Mouse (Mus musculus) limb, embryonic 11.5 days (tissue): ENCODE measurements around the gene Gm5475. TPM values are rescaled to one million over a fixed set of nuclear protein-coding genes. Genes with fewer than 3 reads are reported as not detected.

Source experiments
- ATAC-seq: fragments of 200-750 bp; cut with Nextera tagmentation; 2 replicates; pipeline ENCODE4 v1.8.0; 2017; ENCODE audit warnings: low read depth; ENCODE audit not compliant: insufficient number of reproducible peaks, low FRiP score, low TSS enrichment
- DNase-seq: peaks from one replicate; pipeline ENCODE4 v3.0.0-alpha.2; 2015; ENCODE audit warnings: low spot score
- H3K27ac ChIP-seq: fragments of 300-500 bp; sonication (generic); replicated peaks from 2 replicates; pipeline ENCODE4 v1.5.1; 2014; ENCODE audit warnings: low read depth, mild to moderate bottlenecking, low read length
- H3K27me3 ChIP-seq: fragments of 300-500 bp; sonication (generic); 2 replicates; pipeline ENCODE4 v1.6.1; 2014; ENCODE audit warnings: mild to moderate bottlenecking, low read length, mixed read lengths; ENCODE audit not compliant: control insufficient read depth, insufficient read depth
- H3K36me3 ChIP-seq: fragments of 300-500 bp; sonication (generic); 2 replicates; pipeline ENCODE4 v1.6.1; 2014; ENCODE audit warnings: mild to moderate bottlenecking, low read length, moderate library complexity, mixed read lengths; ENCODE audit not compliant: control insufficient read depth, insufficient read depth
- H3K4me1 ChIP-seq: fragments of 300-500 bp; sonication (generic); 2 replicates; pipeline ENCODE4 v1.6.1; 2014; ENCODE audit warnings: low read length, mixed read lengths; ENCODE audit not compliant: control insufficient read depth, insufficient read depth
- H3K4me2 ChIP-seq: fragments of 300-500 bp; sonication (generic); 2 replicates; pipeline ENCODE4 v1.6.1; 2014; ENCODE audit warnings: low read depth, mild to moderate bottlenecking, moderate library complexity; ENCODE audit not compliant: severe bottlenecking
- H3K4me3 ChIP-seq: fragments of 300-500 bp; sonication (generic); 2 replicates; pipeline ENCODE4 v1.5.1; 2014; ENCODE audit warnings: low read depth, low read length
- H3K9ac ChIP-seq: fragments of 300-500 bp; sonication (generic); 2 replicates; pipeline ENCODE4 v1.6.1; 2014; ENCODE audit warnings: mild to moderate bottlenecking, low read length
- H3K9me3 ChIP-seq: fragments of 300-500 bp; sonication (generic); 2 replicates; pipeline ENCODE4 v1.6.1; 2016; ENCODE audit warnings: low read length; ENCODE audit not compliant: control insufficient read depth
- WGBS: fragments of 180-500 bp; shearing (Covaris S2); extraction: QIAGEN DNeasy Blood & Tissue Kit; methylation state at CpG from one replicate; pipeline ENCODE4 v1.1.7; 2014; 5-methylcytosine and 5-hydroxymethylcytosine counted together
- polyA plus RNA-seq: library from polyadenylated mRNA; unstranded; fragments of >200 nt; fragmentation: Nextera tagmentation; extraction: Ambion mirVana; gene quantifications from 2 replicates; pipeline ENCODE4 v1.2.1, GENCODE M21; 2014

Gene Gm5475
- polyA plus RNA-seq, 1 experiment from 2014 or later = not detected

GRCm38 (mm10) chr15:100417854-100418450 lies 4.0 kb upstream of the Gm5475 start:
- no peak for ATAC-seq
- Histone ChIP-seq H3K4me3 (no peak overlapping the region), H3K4me2 (no peak overlapping the region), H3K9ac (no peak overlapping the region), H3K4me1 (peaks cover 11% of the 10 kb centered on the region), H3K9me3 (no peaks in the 10 kb centered on the region), H3K27me3 (no peaks in the 10 kb centered on the region), H3K36me3 (no peaks in the 10 kb centered on the region), H3K27ac (no peak overlapping the region)
- 91% methylated on average over 9 of the region's 9 CpGs for WGBS
- DNase-seq = no peak

DNA sequence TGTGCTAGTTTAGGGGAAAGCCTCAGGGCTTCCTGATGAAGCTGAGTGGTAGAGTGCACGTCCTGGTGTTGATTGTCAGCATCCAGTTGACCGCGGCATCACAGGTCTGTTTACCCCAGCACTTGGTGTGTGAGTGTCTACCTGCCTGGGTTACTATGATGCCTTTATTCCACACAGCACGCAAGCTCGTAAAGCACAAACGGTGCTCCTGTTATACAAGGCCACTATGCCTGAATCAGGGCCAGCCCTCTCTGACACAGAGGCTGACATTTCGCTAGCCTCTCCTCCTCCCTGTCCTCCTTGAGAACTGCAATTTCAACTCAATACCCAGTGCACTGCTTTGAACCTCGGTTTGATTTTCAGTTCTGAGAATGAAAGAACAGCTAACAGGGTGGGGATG lies 2.6 kb upstream of the Gm5475 start:
- Histone ChIP-seq H3K4me1 (peaks cover 17% of the 10 kb centered on the region), H3K27ac (no peak overlapping the region; the same call in 1 of the 2 replicates), H3K9me3 (no peaks in the 10 kb centered on the region), H3K4me2 (no peak overlapping the region), H3K27me3 (no peaks in the 10 kb centered on the region), H3K9ac (0 out of 2 replicates have a peak overlapping the region, but pooled peaks have one; percentile 3), H3K36me3 (no peaks in the 10 kb centered on the region), H3K4me3 (no peak overlapping the region)
- no peak for ATAC-seq
- DNase-seq = no peak
- 60% methylated on average over 8 of the region's 8 CpGs for WGBS

DNA sequence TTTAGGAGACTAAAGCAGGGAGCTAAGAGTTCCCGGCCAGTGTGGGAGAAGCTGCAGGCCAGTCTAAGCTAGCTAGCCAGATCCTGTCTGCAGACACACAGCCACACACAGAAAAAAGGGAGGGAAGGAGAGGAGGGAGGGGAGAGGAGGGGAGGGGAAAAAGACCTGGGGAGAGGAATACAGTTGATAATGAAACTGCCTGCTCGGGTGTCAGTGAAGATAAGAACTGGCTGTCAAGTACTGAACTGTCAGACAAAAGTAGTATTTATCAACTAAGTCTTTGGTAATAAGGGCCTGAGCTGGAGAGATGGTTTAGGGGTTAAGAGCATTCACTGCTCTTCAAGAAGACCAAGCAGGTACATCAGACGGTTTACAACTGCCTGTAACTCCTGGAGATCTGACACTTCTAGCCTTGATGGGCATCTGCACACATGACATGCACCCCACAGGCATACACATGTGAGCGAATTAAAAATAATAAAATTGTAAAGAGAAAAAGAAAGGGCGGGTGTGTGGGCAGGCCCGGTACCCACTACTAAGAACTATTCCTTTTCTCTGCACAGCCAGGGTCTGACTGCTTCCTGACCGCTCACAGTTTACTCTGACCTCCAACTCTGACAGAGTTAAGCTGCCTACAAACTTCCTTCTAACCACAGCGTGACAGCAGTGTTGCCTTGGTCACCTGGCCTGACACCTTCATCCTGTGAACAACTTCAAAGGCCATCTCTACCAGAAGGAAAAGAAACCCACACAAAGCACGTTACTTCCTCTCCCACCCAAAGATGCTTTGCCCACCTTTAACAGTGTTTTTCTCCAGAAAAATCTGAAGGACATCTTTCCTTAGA lies 1.8 kb upstream of the Gm5475 start:
- Histone ChIP-seq H3K27ac (no peak overlapping the region; the same call in 1 of the 2 replicates), H3K4me1 (peaks cover 22% of the 10 kb centered on the region), H3K9me3 (no peaks in the 10 kb centered on the region), H3K27me3 (no peaks in the 10 kb centered on the region), H3K36me3 (no peaks in the 10 kb centered on the region), H3K9ac (0 out of 2 replicates have a peak overlapping the region, but pooled peaks have one; percentile 3), H3K4me2 (no peak overlapping the region), H3K4me3 (no peak overlapping the region)
- 64% methylated on average over 9 of the region's 9 CpGs for WGBS
- no peak for ATAC-seq
- DNase-seq = no peak

- Histone ChIP-seq H3K36me3 (no peaks in the 10 kb centered on the region), H3K4me1 (peaks cover 22% of the 10 kb centered on the region), H3K4me2 (peak overlapping the region; percentile 91), H3K27me3 (no peaks in the 10 kb centered on the region), H3K27ac (no peak overlapping the region), H3K9me3 (no peaks in the 10 kb centered on the region), H3K9ac (no peak overlapping the region; the same call in 1 of the 2 replicates), H3K4me3 (no peak overlapping the region)
- ATAC-seq (no peak), DNase-seq (no peak)
- 43% methylated on average over 8 of the region's 8 CpGs for WGBS
Measured at GRCm38 (mm10) chr15:100421059-100421757, 739 bp upstream of the Gm5475 start.

GRCm38 (mm10) chr15:100422476-100422875 lies 529 bp downstream of the Gm5475 start:
- H3K36me3 ChIP-seq = no peaks in the 10 kb centered on the region
- WGBS = under 1% methylated on average over 44 of the region's 44 CpGs
- DNase-seq (peak; percentile 49), ATAC-seq (peak; percentile 38; the same call in 1 of the 2 replicates)
- peak overlapping the region; percentile 99 for H3K4me3 ChIP-seq
- H3K27me3 ChIP-seq = no peaks in the 10 kb centered on the region
- H3K4me2 ChIP-seq = peak overlapping the region; percentile 91
- H3K9ac ChIP-seq = peak overlapping the region; percentile 90
- peaks cover 22% of the 10 kb centered on the region for H3K4me1 ChIP-seq
- H3K9me3 ChIP-seq = no peaks in the 10 kb centered on the region
- no peak overlapping the region for H3K27ac ChIP-seq

DNA sequence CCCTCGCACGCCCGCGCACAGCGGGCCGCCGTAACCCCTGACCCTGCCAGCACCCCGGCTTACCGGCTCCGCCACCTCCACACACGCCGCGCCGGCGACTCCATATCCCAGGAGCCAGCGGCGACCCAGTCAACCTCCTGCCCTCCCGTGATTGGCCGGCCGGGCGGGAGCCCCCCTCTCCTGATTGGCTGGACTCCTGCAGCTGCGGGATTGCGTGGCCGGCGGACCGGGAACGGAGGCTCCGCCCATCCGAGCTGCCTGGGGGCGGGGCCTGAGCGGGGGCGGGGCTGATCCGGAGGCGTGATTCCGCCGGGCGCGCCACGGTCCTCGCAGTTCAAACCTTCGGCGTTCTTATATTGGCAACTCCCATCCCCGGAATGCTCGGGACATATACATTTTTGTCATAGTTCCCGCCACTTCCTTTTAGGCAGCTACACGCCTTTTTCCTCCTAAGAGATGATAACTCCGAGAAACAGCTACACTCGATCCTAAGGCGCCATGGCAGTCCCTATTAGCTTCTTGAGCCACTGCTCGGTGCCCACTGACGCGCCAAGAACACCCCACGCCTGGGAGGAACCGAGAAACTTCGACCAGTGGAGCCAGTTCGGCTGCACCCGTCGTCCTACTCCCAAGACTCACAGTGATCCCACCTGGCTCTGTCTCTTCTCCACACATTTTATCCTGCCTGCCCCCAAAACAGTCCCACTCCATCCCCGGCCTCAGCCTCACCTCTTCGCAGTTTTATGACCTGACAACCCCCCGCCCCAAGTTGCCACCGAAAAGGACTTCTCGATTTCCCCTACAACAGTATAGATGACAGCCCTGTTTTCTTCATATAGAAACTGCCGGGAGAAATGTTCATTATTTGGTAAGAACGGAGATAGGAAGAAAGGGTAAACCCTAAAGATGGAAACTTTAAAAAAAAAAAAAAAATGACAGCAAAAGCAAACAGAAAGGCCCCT lies 1.2 kb downstream of the Gm5475 start:
- Histone ChIP-seq H3K4me2 (peak overlapping the region; percentile 91), H3K36me3 (no peaks in the 10 kb centered on the region), H3K27ac (no peak overlapping the region), H3K4me1 (peaks cover 22% of the 10 kb centered on the region), H3K9ac (peak overlapping the region; percentile 90), H3K4me3 (peak overlapping the region; percentile 99), H3K27me3 (no peaks in the 10 kb centered on the region), H3K9me3 (no peaks in the 10 kb centered on the region)
- DNase-seq (peak; percentile 97), ATAC-seq (peak; percentile 96)
- WGBS = under 1% methylated on average over 63 of the region's 65 CpGs

- no peaks in the 10 kb centered on the region for H3K9me3 ChIP-seq
- 3% methylated on average over 14 of the region's 14 CpGs for WGBS
- peaks cover 22% of the 10 kb centered on the region for H3K4me1 ChIP-seq
- H3K27me3 ChIP-seq = no peaks in the 10 kb centered on the region
- peak overlapping the region; percentile 91 for H3K4me2 ChIP-seq
- no peak for ATAC-seq
- no peak overlapping the region for H3K27ac ChIP-seq
- H3K9ac ChIP-seq = 0 out of 2 replicates have a peak overlapping the region, but pooled peaks have one; percentile 3
- DNase-seq = peak; percentile 62
- no peaks in the 10 kb centered on the region for H3K36me3 ChIP-seq
- H3K4me3 ChIP-seq = peak overlapping the region; percentile 99
Measured at GRCm38 (mm10) chr15:100423916-100424315, 2.0 kb downstream of the Gm5475 start.
